Mouse (Mus musculus) lung, embryonic 16.5 days (tissue): ENCODE data around the gene Slc24a2. TPM values are rescaled to one million over a fixed set of nuclear protein-coding genes. Genes with fewer than 3 reads are reported as not detected.

Experiments used
- ATAC-seq: fragments of 200-750 bp; cut with Nextera tagmentation; 2 replicates; pipeline ENCODE4 v1.8.0; 2017; ENCODE audit warnings: low read depth, mild to moderate bottlenecking, moderate library complexity
- H3K27ac ChIP-seq: fragments of 300-500 bp; sonication (generic); 2 replicates; pipeline ENCODE4 v1.5.1; 2014; ENCODE audit warnings: mild to moderate bottlenecking, control low read depth, low read length
- H3K27me3 ChIP-seq: fragments of 300-500 bp; sonication (generic); 2 replicates; pipeline ENCODE4 v1.6.1; 2014; ENCODE audit warnings: low read depth, low read length, mixed read lengths; ENCODE audit not compliant: control insufficient read depth, insufficient read depth
- H3K36me3 ChIP-seq: fragments of 300-500 bp; sonication (generic); 2 replicates; pipeline ENCODE4 v1.6.1; 2014; ENCODE audit warnings: low read length; ENCODE audit not compliant: control insufficient read depth, insufficient read depth
- H3K4me1 ChIP-seq: fragments of 300-500 bp; sonication (generic); replicated peaks from 2 replicates; pipeline ENCODE4 v1.6.1; 2014; ENCODE audit warnings: low read length, mixed read lengths; ENCODE audit not compliant: control insufficient read depth, insufficient read depth
- H3K4me2 ChIP-seq: fragments of 300-500 bp; sonication (generic); 2 replicates; pipeline ENCODE4 v1.6.1; 2014; ENCODE audit warnings: low read depth, low read length, control low read depth
- H3K4me3 ChIP-seq: fragments of 300-500 bp; sonication (generic); 2 replicates; pipeline ENCODE4 v1.5.1; 2014; ENCODE audit warnings: mild to moderate bottlenecking, low read length, control low read depth
- H3K9ac ChIP-seq: fragments of 300-500 bp; sonication (generic); 2 replicates; pipeline ENCODE4 v1.6.1; 2014; ENCODE audit warnings: low read length, control low read depth
- H3K9me3 ChIP-seq: fragments of 300-500 bp; sonication (generic); 2 replicates; pipeline ENCODE4 v1.6.1; 2016; ENCODE audit warnings: low read length; ENCODE audit not compliant: control insufficient read depth
- WGBS: fragments of 180-500 bp; shearing (Covaris S2); extraction: QIAGEN DNeasy Blood & Tissue Kit; methylation state at CpG from one replicate; pipeline ENCODE4 v1.1.7; 2014; 5-methylcytosine and 5-hydroxymethylcytosine counted together
- polyA plus RNA-seq: library from polyadenylated mRNA; unstranded; fragments of >200 nt; fragmentation: Nextera tagmentation; extraction: Ambion mirVana; gene quantifications from 2 replicates; pipeline ENCODE4 v1.2.1, GENCODE M21; 2015

Slc24a2 gene
- polyA plus RNA-seq, 1 experiment from 2014 or later, result 0.18 TPM

GRCm38 (mm10) chr4:87064561-87064960, 165.7 kb downstream of the Slc24a2 start:
- Histone ChIP-seq H3K4me3 (no peak overlapping the region), H3K4me2 (no peak overlapping the region), H3K9ac (no peak overlapping the region), H3K9me3 (no peaks in the 10 kb centered on the region), H3K4me1 (no peaks in the 10 kb centered on the region), H3K27ac (no peak overlapping the region), H3K27me3 (no peaks in the 10 kb centered on the region), H3K36me3 (no peaks in the 10 kb centered on the region)
- WGBS, result 88% methylated on average over 2 of the region's 2 CpGs
- no peak for ATAC-seq

GRCm38 (mm10) chr4:87062771-87063253, 167.5 kb downstream of the Slc24a2 start:
- H3K9ac ChIP-seq, result no peak overlapping the region
- H3K36me3 ChIP-seq, result no peaks in the 10 kb centered on the region
- no peak overlapping the region for H3K4me2 ChIP-seq
- no peaks in the 10 kb centered on the region for H3K4me1 ChIP-seq
- no peak for ATAC-seq
- WGBS, result 54% methylated on average over 6 of the region's 6 CpGs
- no peak overlapping the region for H3K4me3 ChIP-seq
- H3K9me3 ChIP-seq, result no peaks in the 10 kb centered on the region
- H3K27ac ChIP-seq, result no peak overlapping the region
- no peaks in the 10 kb centered on the region for H3K27me3 ChIP-seq

GRCm38 (mm10) chr4:87061696-87062095, 168.6 kb downstream of the Slc24a2 start:
- no peaks in the 10 kb centered on the region for H3K9me3 ChIP-seq
- no peaks in the 10 kb centered on the region for H3K4me1 ChIP-seq
- H3K4me3 ChIP-seq, result no peak overlapping the region
- H3K4me2 ChIP-seq, result no peak overlapping the region
- WGBS, result 78% methylated on average over 2 of the region's 2 CpGs
- H3K36me3 ChIP-seq, result no peaks in the 10 kb centered on the region
- no peaks in the 10 kb centered on the region for H3K27me3 ChIP-seq
- no peak overlapping the region for H3K27ac ChIP-seq
- H3K9ac ChIP-seq, result no peak overlapping the region
- no peak for ATAC-seq

DNA sequence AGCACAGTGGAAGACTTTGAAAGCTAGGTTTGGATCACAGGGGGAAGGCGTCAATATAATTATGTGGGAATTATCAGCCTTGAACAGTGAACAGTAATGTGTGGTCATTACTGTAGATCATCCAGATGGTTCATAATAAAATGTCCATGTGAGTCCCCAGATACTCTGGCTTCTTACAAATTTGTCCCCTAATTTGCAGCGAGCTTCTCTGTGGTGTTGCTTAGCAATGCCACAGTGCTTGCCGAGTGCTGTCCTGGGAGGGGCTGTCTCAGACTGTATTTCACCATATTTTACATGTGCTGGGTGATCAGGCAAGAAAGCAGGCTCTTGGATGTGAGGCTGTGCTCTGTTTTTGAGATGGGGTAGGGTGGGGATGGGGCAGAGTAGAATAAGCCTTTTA, 172.7 kb downstream of the Slc24a2 start:
- Histone ChIP-seq H3K4me2 (no peak overlapping the region), H3K27me3 (no peaks in the 10 kb centered on the region), H3K9me3 (no peaks in the 10 kb centered on the region), H3K4me3 (no peak overlapping the region), H3K36me3 (no peaks in the 10 kb centered on the region), H3K9ac (no peak overlapping the region), H3K27ac (no peak overlapping the region), H3K4me1 (no peaks in the 10 kb centered on the region)
- WGBS, result 70% methylated on average over 3 of the region's 3 CpGs
- no peak for ATAC-seq

GRCm38 (mm10) chr4:87055768-87056167, 174.5 kb downstream of the Slc24a2 start:
- 59% methylated on average over 7 of the region's 7 CpGs for WGBS
- H3K27me3 ChIP-seq, result no peaks in the 10 kb centered on the region
- no peaks in the 10 kb centered on the region for H3K9me3 ChIP-seq
- H3K27ac ChIP-seq, result no peak overlapping the region
- no peak overlapping the region for H3K4me2 ChIP-seq
- no peaks in the 10 kb centered on the region for H3K36me3 ChIP-seq
- H3K4me3 ChIP-seq, result no peak overlapping the region
- H3K9ac ChIP-seq, result no peak overlapping the region
- H3K4me1 ChIP-seq, result no peaks in the 10 kb centered on the region
- no peak for ATAC-seq

- Histone ChIP-seq H3K27me3 (no peaks in the 10 kb centered on the region), H3K4me2 (no peak overlapping the region), H3K4me1 (no peaks in the 10 kb centered on the region), H3K27ac (no peak overlapping the region), H3K9ac (no peak overlapping the region), H3K36me3 (no peaks in the 10 kb centered on the region), H3K9me3 (no peaks in the 10 kb centered on the region), H3K4me3 (no peak overlapping the region)
- ATAC-seq, result no peak
- WGBS, result 93% methylated on average over 5 of the region's 5 CpGs
Observed at GRCm38 (mm10) chr4:87052881-87053280, 177.4 kb downstream of the Slc24a2 start.

- H3K4me2 ChIP-seq, result no peak overlapping the region
- 67% methylated on average over 3 of the region's 3 CpGs for WGBS
- H3K4me3 ChIP-seq, result no peak overlapping the region
- H3K9ac ChIP-seq, result no peak overlapping the region
- H3K27ac ChIP-seq, result no peak overlapping the region
- H3K27me3 ChIP-seq, result no peaks in the 10 kb centered on the region
- H3K4me1 ChIP-seq, result no peaks in the 10 kb centered on the region
- no peak for ATAC-seq
- H3K9me3 ChIP-seq, result no peaks in the 10 kb centered on the region
- H3K36me3 ChIP-seq, result no peaks in the 10 kb centered on the region
Observed at GRCm38 (mm10) chr4:87049061-87049460, 181.2 kb downstream of the Slc24a2 start.

DNA sequence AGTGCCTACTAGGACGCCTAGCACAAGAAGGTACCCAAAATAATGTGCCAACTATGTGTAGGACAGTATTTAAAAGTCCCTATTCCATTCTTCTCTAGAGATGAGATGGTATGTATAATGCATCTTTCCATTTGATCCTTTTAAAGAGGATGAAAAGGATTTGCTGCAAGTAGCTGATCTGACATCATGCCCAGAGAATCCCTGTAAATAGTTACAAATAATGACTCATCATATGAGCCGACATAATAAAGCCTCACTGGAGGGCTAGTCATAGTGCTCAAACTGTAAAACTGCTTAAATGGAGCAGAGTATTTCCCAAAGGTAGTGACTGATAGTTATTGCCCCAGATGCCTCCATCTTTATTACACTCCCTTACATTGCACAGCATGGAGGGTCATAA, 183.1 kb downstream of the Slc24a2 start:
- no peak overlapping the region for H3K9ac ChIP-seq
- H3K36me3 ChIP-seq, result no peaks in the 10 kb centered on the region
- H3K27ac ChIP-seq, result no peak overlapping the region
- no peaks in the 10 kb centered on the region for H3K27me3 ChIP-seq
- H3K9me3 ChIP-seq, result no peaks in the 10 kb centered on the region
- WGBS, result 81% methylated on average over 2 of the region's 2 CpGs
- no peak for ATAC-seq
- H3K4me2 ChIP-seq, result no peak overlapping the region
- H3K4me3 ChIP-seq, result no peak overlapping the region
- no peaks in the 10 kb centered on the region for H3K4me1 ChIP-seq

- no peaks in the 10 kb centered on the region for H3K36me3 ChIP-seq
- ATAC-seq, result no peak
- H3K9me3 ChIP-seq, result no peaks in the 10 kb centered on the region
- no peaks in the 10 kb centered on the region for H3K27me3 ChIP-seq
- H3K9ac ChIP-seq, result no peak overlapping the region
- 79% methylated on average over 9 of the region's 9 CpGs for WGBS
- no peaks in the 10 kb centered on the region for H3K4me1 ChIP-seq
- no peak overlapping the region for H3K27ac ChIP-seq
- H3K4me3 ChIP-seq, result no peak overlapping the region
- H3K4me2 ChIP-seq, result no peak overlapping the region
Observed at GRCm38 (mm10) chr4:87043296-87043695, 187.0 kb downstream of the Slc24a2 start.

DNA sequence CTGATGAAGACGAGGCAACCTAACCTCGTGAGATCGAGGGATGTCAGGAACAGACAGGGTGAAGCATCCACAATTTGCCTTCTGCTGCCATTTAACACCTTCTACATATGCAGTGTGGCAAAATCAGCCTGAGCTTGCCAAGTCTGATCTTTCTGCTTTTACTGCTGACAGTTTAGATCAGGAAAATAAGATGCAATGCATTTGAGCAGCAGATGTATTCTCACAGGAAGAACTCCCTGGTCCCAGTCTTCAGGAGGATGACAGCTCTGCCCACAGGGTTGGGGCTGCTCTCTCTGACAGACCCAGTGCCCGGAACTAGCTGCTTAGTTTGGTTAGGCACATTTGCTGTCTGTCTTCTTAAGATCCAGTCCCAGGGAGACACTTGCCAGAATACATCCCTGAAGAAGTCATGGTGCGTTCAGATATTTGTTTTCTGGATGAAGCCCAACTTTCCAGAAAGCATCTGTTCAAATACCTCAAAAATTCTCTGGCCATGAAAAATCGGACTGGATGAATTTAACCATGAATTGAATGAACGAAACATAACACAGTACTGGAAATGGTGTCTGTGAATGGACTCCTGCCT, 188.8 kb downstream of the Slc24a2 start:
- H3K27ac ChIP-seq, result no peak overlapping the region
- no peak overlapping the region for H3K4me3 ChIP-seq
- 60% methylated on average over 7 of the region's 7 CpGs for WGBS
- H3K9me3 ChIP-seq, result no peaks in the 10 kb centered on the region
- no peak overlapping the region for H3K9ac ChIP-seq
- H3K4me2 ChIP-seq, result no peak overlapping the region
- H3K4me1 ChIP-seq, result no peaks in the 10 kb centered on the region
- no peaks in the 10 kb centered on the region for H3K27me3 ChIP-seq
- ATAC-seq, result no peak
- H3K36me3 ChIP-seq, result no peaks in the 10 kb centered on the region
